Mouse (Mus musculus): Measurements from ENCODE around the gene Rhpn2. TPM values are rescaled to one million over a fixed set of nuclear protein-coding genes. Genes with fewer than 3 reads are reported as not detected.

Gene Rhpn2
- total RNA-seq, 1 experiment from 2014 or later = 1.9 TPM

DNA sequence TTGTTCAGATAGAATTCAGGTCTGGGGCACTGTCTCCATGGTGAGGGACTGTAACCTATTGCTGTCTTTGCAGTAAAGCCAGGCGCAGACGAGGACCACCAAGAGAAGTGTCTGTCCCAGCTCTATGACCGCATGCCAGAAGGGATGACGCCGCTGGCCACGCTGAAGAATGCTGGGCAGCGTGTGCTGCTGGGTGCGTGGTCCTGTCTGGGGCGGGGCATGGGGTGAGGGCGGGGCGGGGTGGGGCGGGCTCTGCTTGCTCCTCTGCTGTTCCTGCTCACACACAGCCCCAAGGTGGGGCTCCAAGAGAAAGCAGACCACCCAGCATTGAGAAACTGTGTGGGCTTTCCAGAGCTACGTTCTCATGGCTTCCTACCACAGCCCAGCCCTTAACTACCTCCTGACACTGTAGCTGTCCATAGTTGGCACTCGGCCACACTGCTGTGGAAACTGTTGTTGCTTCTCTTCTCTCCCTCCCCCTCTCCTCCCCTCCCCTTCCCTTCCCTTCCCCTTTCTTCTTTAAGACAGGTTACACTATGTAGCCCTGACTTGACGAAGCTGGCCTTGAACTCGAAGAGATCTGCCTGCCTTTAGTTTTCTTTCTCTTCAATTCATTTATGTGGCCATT lies 45.6 kb downstream of the Rhpn2 start:
- no peak for ATAC-seq (ENCODE audit: extremely low read depth, insufficient number of reproducible peaks, low FRiP score, poor library complexity, severe bottlenecking)

DNA sequence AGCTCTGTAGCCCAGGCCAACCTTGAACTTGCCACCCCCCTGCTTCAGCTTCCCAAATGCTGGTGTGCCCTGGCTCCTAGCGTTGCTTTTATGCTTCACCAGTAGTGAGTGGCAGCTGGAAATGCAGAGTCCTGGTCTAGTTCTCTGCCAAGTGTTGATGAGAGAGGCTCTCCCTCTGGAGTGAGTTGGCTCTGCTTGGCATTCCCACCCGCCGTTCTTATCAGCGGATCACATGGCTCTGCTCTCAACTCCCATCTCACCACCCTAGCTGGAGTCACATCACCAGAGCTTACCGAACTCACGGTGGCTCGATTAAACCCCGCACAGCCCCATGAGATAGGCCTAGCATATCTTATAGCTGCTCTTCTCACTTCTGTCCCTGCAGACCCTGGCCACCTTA lies 46.4 kb downstream of the Rhpn2 start:
- no peak for ATAC-seq (ENCODE audit: extremely low read depth, insufficient number of reproducible peaks, low FRiP score, poor library complexity, severe bottlenecking)

DNA sequence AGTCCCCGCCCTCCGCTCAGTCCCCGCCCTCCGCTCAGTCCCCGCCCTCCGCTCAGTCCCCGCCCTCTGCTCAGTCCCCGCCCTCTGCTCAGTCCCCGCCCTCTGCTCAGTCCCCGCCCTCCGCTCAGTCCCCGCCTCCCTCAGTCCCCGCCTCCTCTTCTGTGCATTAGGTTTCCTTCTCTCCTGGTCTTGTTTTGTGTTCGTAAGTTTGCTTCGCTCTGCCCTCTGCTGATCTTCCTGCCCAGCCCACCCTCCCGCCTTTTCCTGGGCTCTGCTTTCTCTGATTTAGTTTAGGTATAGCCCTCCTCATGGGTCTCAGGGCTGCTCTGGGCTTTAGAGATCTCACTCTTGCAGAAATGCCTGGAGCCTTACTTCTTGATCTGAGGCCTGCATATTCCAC lies 47.9 kb downstream of the Rhpn2 start:
- no peak for ATAC-seq (ENCODE audit: extremely low read depth, insufficient number of reproducible peaks, low FRiP score, poor library complexity, severe bottlenecking)

DNA sequence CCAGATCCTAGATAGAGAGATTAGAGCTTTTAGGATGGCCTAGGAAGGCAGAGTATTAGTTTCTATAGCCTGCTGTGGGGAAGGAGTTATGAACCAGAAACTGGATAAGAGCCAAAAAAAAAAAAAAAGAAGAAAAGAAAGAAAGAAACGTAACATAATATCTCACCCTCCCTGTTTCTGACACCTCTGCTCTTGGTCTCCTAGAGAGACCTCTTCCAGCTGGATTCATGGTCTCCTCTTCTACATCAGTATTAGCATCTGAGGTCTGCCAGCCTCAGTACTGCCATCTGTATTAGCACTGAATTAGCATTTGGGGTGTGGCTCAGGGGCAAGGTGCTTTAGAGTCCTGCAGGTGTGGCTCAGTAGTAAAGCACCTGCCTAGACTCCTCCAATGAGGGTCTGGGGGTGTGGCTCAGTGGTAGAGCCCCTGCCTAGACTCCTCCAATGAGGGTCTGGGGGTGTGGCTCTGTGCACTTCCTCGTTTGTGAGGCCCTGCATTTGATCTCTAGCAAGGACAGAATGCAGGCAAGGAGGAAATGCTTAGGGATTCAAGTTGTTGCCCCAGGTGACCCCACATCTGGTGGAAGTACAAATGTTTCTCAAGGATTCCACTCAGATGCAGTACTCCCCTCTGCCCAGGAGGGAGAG lies 48.9 kb downstream of the Rhpn2 start:
- no peak for ATAC-seq (ENCODE audit: extremely low read depth, insufficient number of reproducible peaks, low FRiP score, poor library complexity, severe bottlenecking)

DNA sequence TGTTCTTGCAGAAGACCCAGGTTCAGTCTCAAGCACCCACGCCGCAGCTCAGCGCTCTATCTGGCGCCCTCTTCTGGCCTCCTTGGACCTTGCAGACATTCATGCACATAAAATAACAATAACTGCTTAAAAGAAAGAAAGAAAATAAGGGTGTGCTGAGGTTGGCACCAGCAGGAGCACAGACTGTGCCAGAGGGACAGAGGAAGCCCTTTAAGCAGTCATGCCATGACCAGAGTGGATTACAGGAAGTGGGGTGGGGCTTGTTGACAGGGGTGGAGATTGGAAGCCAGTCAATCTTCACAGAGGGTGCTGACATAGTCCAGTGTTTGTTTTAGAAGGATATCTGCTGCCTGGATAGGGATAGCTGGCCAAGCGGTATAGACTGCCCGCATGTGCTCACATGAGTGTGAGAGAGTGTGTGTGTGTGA lies 52.6 kb downstream of the Rhpn2 start:
- no peak for ATAC-seq (ENCODE audit: extremely low read depth, insufficient number of reproducible peaks, low FRiP score, poor library complexity, severe bottlenecking)

DNA sequence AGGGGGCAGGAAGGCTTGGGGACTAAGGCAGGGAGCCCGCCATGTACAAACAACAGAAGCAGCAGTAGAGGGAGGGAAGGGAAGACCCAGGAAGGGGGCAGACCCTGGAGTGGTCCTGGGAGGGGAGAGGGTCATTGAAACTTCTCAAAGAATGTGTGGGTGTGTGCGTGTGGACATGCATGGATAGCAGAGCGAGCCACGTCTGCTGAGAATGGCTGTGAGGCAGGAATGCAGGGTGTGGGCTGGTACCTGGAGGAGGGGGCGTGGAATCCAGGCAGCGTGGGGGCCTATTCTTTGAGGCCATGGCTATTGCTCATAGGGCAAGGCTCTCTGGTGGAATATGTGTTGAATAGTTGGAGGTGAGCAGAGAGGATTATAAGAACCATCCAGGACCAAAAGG lies 54.7 kb downstream of the Rhpn2 start:
- no peak for ATAC-seq (ENCODE audit: extremely low read depth, insufficient number of reproducible peaks, low FRiP score, poor library complexity, severe bottlenecking)

DNA sequence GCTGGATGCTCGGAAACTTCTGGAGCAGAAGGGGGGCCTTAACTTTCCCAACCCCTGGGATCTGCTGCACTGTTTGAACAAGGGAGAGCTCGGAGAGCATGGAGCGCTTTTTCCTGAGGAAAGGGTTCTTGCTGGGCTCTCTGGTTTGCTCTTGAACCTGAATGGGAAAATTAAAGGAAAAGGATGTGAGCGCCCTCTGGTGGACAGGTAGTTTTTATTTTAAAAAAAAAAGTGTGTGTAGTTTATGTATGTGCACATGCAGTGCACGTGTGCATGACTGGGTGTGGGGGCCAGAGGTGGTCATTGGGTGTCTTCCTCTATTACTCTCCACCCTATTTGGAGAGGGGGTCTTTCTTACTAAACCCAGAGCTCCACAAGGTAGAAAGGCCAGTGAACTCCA lies 59.0 kb downstream of the Rhpn2 start:
- ATAC-seq (ENCODE audit: extremely low read depth, insufficient number of reproducible peaks, low FRiP score, poor library complexity, severe bottlenecking) = no peak

DNA sequence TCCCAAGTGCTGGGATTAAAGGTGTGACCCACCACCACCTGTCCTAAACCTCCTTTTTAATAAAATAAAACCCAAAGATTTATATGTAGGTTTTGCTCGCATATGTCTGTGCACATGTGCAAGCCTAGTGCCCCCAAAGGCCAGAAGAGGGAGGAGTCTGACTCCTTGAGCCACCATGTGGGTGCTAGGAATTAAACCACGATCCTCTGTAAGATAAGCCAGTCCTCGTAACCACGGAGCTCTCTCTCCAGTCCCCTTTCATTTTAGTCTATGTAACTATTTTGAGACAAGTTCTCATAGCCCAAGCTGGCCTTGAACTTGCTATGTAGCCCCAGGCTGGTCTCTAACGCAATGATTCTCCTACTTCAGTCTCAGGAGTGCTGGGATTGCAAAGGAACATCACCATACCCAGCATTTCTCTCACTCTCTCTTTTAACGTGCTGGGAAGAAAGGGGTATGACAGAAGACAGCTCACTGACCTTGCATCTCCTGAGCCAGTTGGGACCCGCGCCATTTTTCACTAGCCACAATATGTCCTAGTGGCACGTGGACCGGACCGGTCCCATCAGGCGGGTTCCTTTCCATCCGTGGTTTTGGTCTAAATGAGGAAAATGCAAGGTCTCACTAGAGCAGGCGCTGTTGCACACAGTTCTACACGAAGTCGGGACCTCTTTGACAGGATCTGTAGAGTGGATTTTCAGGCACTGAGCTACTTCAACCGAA lies 61.9 kb downstream of the Rhpn2 start:
- no peak for ATAC-seq (ENCODE audit: extremely low read depth, insufficient number of reproducible peaks, low FRiP score, poor library complexity, severe bottlenecking)

DNA sequence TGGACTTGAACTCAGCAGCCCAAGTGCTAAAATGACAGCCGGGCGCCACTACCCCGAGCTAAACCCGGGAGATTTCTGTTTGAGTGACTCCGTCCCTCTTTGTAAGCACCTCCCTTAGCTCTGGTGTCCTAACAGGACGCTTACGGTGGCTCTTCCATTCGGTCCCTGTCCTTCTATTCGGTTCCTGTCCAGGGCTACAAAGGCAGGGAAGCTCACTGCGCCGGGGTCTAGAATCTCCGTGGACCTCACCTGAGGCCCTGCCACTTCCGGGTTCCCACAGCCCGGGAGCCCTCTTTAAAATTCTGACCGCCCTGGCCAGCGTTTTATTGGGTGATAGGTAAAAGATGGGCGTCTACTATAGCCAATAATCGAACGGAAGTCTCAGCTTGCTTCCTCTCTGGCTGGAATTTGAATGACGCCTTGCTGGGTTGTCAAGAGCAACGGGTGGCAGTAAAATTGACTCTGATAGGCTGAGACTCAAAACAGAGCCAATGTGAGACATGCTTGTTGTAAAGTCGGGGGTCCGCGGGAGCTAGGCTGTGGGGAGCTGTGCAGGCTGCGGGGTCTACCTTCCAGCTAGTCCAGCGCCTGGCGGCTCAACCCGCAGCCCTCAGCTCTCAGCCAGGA lies 62.7 kb downstream of the Rhpn2 start, which contains the start of the genes Faap24 and Cep89:
Faap24 (minus strand) TSS at position 295 of the 627 bp plus-strand sequence.
Cep89 (plus strand) TSS at position 494 of the 627 bp plus-strand sequence.
- ATAC-seq (ENCODE audit: extremely low read depth, insufficient number of reproducible peaks, low FRiP score, poor library complexity, severe bottlenecking) = peak; percentile 97

DNA sequence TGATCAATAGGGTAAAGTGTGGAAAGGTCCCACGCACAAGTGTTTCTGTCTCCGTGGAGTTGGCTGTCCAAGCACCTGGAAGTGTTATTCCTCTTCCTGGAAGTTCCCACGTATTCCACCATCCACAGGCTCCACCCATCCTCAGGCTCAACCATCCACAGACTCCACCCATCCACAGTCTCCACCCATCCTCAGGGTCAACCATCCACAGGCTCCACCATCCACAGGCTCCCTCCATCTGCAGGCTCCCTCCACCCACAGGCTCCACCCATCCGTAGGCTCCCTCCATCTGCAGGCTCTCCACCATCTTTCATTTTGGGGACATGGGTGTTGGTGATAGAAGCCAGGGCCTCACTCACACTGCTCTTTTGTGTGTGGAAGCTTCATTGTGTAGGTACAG lies 67.2 kb downstream of the Rhpn2 start:
- no peak for ATAC-seq (ENCODE audit: extremely low read depth, insufficient number of reproducible peaks, low FRiP score, poor library complexity, severe bottlenecking)

DNA sequence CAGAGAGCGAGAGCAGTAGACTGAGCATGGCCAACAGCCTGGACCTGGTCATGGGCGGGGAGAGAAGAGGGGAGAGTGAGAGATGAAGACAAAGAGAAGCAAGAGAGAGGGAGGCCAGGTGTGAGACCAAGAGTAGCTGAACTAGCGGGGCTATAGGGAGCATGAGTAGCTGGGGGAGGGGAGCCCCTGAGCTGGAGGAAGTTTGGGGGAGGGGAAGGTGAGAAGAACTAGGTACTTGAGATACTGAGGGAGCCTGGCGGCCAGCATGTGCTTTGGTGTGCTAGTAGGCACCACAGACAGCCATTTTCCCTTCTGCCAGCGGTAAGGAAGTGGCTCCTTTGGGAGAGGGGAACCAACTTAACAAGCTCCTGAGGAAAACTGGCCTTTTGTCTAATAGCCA lies 81.3 kb downstream of the Rhpn2 start:
- ATAC-seq (ENCODE audit: extremely low read depth, insufficient number of reproducible peaks, low FRiP score, poor library complexity, severe bottlenecking) = peak; percentile 27

DNA sequence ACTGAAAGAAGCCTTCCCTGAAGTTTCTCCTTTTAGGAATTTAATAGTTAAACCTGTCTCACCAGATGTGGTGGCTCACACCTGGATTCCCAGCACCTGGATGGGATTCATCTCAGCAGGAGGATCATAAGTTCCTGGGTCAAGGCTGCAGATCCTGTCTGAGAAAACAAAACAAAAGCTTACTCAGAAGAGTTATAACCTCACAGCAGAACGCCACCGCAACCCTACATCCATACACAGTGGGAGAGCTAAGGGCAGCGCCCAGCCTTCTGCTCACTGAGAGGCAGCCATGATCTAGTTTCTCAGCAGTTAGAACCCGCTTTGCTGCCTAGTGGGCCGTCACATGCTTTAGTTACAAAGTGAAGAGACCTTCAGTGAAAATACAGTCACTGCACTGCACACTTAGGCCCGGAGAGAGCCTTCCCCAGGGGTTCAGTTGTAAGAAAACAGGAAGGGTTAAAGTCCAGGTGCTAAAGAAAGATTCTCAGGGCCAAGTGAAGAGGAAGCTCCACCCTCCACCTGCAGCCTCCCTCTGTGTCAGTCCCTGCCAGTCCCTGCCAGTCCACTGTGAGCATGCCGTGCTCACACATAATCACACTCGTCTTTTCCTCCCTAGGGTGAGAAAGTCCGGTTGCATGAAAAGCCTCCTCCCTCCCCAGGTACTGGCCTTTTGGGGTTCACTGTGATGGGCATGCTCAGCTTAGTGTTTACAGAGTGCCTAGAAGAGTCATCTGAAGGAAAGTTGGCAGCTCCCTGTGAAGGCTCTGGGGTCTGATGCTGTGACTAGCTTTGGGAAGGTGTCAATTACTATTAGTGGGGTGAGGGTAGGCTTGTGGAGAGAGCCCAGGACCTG lies 82.1 kb downstream of the Rhpn2 start:
- peak; percentile 68 for ATAC-seq (ENCODE audit: extremely low read depth, insufficient number of reproducible peaks, low FRiP score, poor library complexity, severe bottlenecking)

DNA sequence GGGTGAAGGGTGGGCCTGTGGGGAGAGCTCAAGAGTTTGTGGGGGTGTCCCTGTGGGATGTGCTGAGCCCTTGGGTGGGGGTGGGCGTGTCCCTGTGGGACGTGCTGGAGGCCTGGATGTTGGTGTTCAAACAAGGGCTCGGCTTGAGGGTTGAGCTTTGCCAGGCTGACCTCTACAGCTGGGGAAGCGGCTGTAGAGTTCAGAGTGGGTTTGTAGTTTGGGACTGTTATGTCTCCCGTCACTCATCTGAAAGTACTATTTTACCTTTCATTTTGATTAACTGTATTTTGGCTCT lies 82.6 kb downstream of the Rhpn2 start:
- ATAC-seq (ENCODE audit: extremely low read depth, insufficient number of reproducible peaks, low FRiP score, poor library complexity, severe bottlenecking) = no peak

DNA sequence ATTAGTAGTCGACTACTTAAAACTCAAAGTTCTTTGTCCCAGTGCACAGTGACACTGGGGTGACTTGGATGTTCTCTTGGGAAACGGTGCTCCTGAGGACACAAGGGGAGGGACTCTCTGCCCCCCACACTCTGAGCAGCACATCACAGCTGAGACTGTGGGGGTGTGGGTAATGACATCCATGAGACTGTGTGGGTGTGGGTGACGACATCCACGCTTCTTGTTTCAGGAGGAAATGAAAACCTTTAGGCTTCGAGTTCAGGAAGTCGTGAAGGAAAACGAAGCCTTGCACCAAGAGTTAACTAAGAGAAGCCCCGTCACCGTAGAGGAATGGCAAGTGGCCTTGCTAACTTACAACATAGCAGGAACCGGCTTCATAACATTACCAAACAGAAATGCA lies 89.1 kb downstream of the Rhpn2 start:
- no peak for ATAC-seq (ENCODE audit: extremely low read depth, insufficient number of reproducible peaks, low FRiP score, poor library complexity, severe bottlenecking)

DNA sequence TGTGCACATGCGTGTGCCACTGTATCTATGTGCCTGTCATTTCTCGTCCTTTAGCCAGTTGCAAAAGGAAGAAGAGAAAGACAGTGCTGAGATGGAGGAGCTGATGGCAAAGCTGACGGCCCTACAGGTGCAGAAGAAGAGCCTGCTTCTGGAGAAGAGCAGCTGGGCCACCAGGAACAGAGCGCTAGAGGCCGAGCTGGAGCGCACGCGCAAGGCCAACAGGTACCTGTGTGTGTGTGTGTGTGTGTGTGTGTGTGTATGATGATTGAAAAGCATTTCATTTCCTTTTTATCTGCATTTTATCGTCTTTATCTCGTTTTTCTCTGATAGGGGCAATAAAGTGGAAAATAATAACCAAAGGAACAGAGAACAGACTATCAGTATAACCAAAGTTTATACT lies 94.2 kb downstream of the Rhpn2 start:
- no peak for ATAC-seq (ENCODE audit: extremely low read depth, insufficient number of reproducible peaks, low FRiP score, poor library complexity, severe bottlenecking)

DNA sequence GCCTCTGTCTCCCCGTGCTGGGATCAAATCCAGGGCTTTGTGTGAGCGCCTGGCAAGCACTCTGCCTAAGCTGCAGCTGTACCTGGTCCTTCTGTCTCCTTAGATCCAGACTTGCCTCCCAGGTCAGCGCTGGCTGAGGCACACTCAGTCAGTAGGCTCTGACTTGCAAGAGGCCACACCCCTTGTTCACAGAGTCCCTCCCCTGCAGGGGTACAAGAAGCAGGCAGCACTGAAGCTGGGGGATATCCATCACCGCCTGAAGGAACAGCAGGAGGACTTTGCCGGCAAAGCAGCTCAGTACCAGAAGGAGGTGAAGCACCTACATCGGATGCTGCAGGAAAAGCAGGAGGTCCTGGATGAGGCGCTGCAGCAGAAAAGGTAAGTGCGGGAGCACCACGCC lies 101.3 kb downstream of the Rhpn2 start:
- ATAC-seq (ENCODE audit: extremely low read depth, insufficient number of reproducible peaks, low FRiP score, poor library complexity, severe bottlenecking) = no peak
